Mouse (Mus musculus): ENCODE data around the gene Rgs12. TPM values are rescaled to one million over a fixed set of nuclear protein-coding genes. Genes with fewer than 3 reads are reported as not detected.

Gene Rgs12
- polyA plus RNA-seq, 1 experiment from 2014 or later: 30.1 TPM

GRCm38 (mm10) chr5:34915801-34916200, 33.4 kb upstream of the Rgs12 start:
- ATAC-seq: peak; percentile 61
- no peak overlapping the region for H3K4me2 ChIP-seq

GRCm38 (mm10) chr5:34917234-34917655, 32.0 kb upstream of the Rgs12 start:
- H3K36me3 ChIP-seq: peaks cover 8% of the 10 kb centered on the region
- H3K27ac ChIP-seq: peak overlapping the region; percentile 60
- H3K4me1 ChIP-seq: peaks cover 53% of the 10 kb centered on the region
- H3K27me3 ChIP-seq (replicated peaks): no peaks in the 10 kb centered on the region
- H3K4me3 ChIP-seq: no peak overlapping the region
- no peak overlapping the region for H3K9ac ChIP-seq
- H3K4me2 ChIP-seq: no peak overlapping the region
- no peak for ATAC-seq
- H3K9me3 ChIP-seq (replicated peaks): no peaks in the 10 kb centered on the region
- WGBS (ENCODE audit: insufficient replicate concordance): 88% methylated on average over 10 of the region's 10 CpGs

More at GRCm38 (mm10) chr5:34915801-34916200, 33.4 kb upstream of the Rgs12 start:
- peaks cover 68% of the 10 kb centered on the region for H3K4me1 ChIP-seq
- H3K27ac ChIP-seq: peak overlapping the region; percentile 60
- peaks cover 11% of the 10 kb centered on the region for H3K36me3 ChIP-seq
- WGBS (ENCODE audit: insufficient replicate concordance): 3% methylated on average over 1 of the region's 1 CpGs
- no peak overlapping the region for H3K4me3 ChIP-seq
- H3K9me3 ChIP-seq (replicated peaks): no peaks in the 10 kb centered on the region
- H3K9ac ChIP-seq: no peak overlapping the region
- no peaks in the 10 kb centered on the region for H3K27me3 ChIP-seq (replicated peaks)

GRCm38 (mm10) chr5:34918785-34919184, 30.5 kb upstream of the Rgs12 start:
- peaks cover 16% of the 10 kb centered on the region for H3K36me3 ChIP-seq
- H3K4me3 ChIP-seq: no peak overlapping the region
- peaks cover 67% of the 10 kb centered on the region for H3K4me1 ChIP-seq
- no peaks in the 10 kb centered on the region for H3K9me3 ChIP-seq (replicated peaks)
- ATAC-seq: peak; percentile 84
- peak overlapping the region; percentile 47 for H3K9ac ChIP-seq
- H3K27ac ChIP-seq: peak overlapping the region; percentile 79
- peak overlapping the region; percentile 21 for H3K4me2 ChIP-seq
- WGBS (ENCODE audit: insufficient replicate concordance): 24% methylated on average over 3 of the region's 3 CpGs
- no peaks in the 10 kb centered on the region for H3K27me3 ChIP-seq (replicated peaks)

DNA sequence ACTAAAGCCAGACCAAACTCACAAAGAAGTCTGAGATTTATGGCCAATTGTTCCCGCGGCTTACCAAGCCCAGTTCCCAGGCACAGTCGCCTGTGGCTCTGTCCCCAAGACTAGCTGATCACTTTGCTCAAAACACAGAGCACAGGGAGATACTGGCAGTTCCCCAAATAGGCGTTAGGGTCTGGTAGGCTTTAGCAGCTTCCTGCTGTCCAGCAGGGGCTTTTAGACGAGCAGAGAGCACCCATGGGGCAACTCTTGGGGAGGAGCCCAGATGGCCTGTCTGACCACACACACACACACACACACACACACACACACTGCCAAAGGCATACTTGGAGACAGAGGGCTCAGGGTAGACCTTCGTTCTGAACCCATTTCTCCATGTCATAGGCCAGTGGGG, 26.7 kb upstream of the Rgs12 start:
- Histone ChIP-seq H3K9me3 (replicated peaks) (no peaks in the 10 kb centered on the region), H3K4me1 (peaks cover 61% of the 10 kb centered on the region), H3K4me3 (no peak overlapping the region), H3K36me3 (peaks cover 33% of the 10 kb centered on the region), H3K27me3 (replicated peaks) (no peaks in the 10 kb centered on the region), H3K9ac (no peak overlapping the region), H3K27ac (peak overlapping the region; percentile 90; the same call in 1 of the 2 replicates), H3K4me2 (no peak overlapping the region)
- ATAC-seq: no peak
- 66% methylated on average over 6 of the region's 6 CpGs for WGBS (ENCODE audit: insufficient replicate concordance)

DNA sequence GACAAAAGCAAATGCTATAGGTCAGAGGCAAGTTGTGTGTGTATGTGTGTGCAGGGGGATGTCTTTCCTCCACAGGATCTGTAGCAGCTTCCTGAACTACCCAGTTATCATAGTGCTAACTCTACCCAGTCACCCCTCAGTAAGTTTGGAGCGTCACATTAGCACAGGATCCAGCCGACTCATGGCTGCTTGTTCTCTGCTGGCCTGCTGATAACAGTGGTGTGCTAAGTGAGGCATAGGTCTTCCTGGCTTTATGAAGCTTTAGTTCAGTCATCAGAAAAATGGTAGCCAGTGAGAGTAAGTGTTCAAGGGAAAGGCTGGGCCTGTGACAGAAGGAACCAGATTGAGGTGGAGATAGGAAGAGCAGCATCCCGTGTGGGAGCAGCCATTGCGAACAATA, 25.3 kb upstream of the Rgs12 start:
- ATAC-seq: peak; percentile 93
- no peaks in the 10 kb centered on the region for H3K9me3 ChIP-seq (replicated peaks)
- peak overlapping the region; percentile 40 for H3K9ac ChIP-seq
- 37% methylated on average over 4 of the region's 4 CpGs for WGBS (ENCODE audit: insufficient replicate concordance)
- H3K36me3 ChIP-seq: peaks cover 33% of the 10 kb centered on the region
- H3K4me3 ChIP-seq: no peak overlapping the region
- H3K27me3 ChIP-seq (replicated peaks): no peaks in the 10 kb centered on the region
- H3K27ac ChIP-seq: peak overlapping the region; percentile 90
- H3K4me1 ChIP-seq: peaks cover 52% of the 10 kb centered on the region
- peak overlapping the region; percentile 38 for H3K4me2 ChIP-seq

DNA sequence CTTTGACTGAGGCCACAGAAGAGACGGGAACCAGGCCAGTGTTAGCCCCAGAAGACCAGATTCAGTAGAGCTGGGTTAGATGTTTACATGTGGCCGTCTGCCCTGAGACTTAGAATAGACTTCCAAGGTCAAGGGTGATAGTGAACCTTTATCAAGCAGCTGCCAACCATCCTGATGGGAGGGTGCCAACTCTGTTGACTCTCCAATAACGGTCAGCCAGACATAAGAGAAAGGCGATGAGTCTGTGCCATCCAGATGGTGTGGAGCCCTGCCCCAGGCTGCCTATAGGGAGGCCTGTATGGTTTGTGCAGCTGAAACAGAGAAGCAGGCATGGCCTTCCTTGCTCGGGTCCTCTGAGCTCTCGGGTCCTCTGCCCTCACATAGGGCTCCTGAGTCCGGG, 24.7 kb upstream of the Rgs12 start:
- Histone ChIP-seq H3K36me3 (peaks cover 33% of the 10 kb centered on the region), H3K4me2 (peak overlapping the region; percentile 38), H3K27ac (peak overlapping the region; percentile 90), H3K4me3 (no peak overlapping the region), H3K9me3 (replicated peaks) (no peaks in the 10 kb centered on the region), H3K9ac (peak overlapping the region; percentile 40), H3K27me3 (replicated peaks) (no peaks in the 10 kb centered on the region), H3K4me1 (peaks cover 52% of the 10 kb centered on the region)
- peak; percentile 70 for ATAC-seq
- WGBS (ENCODE audit: insufficient replicate concordance): 73% methylated on average over 7 of the region's 7 CpGs

DNA sequence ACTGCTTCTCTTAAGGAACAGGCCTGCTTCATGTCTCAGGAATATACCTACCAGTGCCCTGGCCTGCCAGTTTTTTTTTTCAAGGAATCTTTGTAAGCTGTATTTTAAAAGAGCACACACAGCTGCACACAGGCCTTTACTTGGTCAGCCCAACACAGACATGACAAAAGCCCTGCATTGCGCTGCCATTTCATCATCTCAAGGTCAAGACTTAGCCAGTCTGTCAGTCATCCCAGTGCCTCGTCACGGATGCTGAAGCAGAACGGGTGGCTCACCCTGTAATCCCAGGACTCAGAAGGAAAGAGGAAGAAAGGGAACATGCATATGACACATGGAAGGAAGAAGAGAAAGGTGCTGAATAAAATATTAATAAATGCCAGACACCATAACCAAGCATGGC, 21.6 kb upstream of the Rgs12 start:
- H3K4me3 ChIP-seq: no peak overlapping the region
- H3K4me1 ChIP-seq: peaks cover 69% of the 10 kb centered on the region
- no peak overlapping the region for H3K4me2 ChIP-seq
- H3K27ac ChIP-seq: no peak overlapping the region; the same call in 1 of the 2 replicates
- 84% methylated on average over 4 of the region's 4 CpGs for WGBS (ENCODE audit: insufficient replicate concordance)
- no peak for ATAC-seq
- H3K36me3 ChIP-seq: peaks cover 25% of the 10 kb centered on the region
- H3K27me3 ChIP-seq (replicated peaks): no peaks in the 10 kb centered on the region
- no peaks in the 10 kb centered on the region for H3K9me3 ChIP-seq (replicated peaks)
- H3K9ac ChIP-seq: no peak overlapping the region

DNA sequence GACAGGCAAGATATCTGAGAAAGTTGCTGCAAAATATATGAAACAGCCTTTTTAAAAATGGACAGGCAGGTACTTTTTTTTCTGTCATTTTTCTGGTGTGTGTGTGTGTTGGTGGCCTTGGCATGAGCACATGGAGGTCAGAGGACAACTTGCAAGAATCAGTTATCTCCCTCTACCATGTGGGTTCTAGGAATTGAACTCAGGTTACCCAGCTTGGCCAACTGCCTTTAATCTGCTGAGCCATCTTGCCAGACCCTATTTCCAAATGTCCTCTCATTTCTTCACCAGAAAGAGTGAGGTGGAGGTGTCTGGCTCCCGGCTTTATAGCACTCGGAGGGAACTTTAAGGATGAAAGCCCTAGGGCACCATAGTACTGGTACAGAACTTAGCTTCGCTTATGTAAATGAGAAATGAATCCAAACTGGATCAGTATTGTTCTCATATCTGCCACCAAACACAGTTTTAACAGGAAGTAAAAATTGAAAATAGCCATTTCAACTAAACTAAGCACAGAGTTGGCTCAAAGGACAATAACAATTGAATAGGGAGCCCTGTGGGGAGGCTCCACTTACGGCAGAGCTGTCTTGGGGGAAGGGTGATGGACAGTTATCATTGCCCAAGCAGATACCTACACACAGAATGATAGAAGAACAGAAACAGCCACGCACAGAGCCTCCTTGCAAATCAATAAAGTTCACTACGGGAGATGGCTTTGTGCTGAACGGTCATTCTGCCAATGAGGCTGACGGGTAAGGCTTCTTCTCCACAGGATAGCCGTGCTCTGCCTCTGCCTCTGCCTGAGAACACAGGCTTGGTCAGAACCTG, 18.9 kb upstream of the Rgs12 start:
- Histone ChIP-seq H3K27ac (peak overlapping the region; percentile 89), H3K4me1 (peaks cover 42% of the 10 kb centered on the region), H3K36me3 (peaks cover 7% of the 10 kb centered on the region; the same call in 1 of the 2 replicates), H3K4me2 (peak overlapping the region; percentile 54), H3K9ac (peak overlapping the region; percentile 52), H3K9me3 (replicated peaks) (no peaks in the 10 kb centered on the region), H3K27me3 (replicated peaks) (no peaks in the 10 kb centered on the region), H3K4me3 (no peak overlapping the region)
- ATAC-seq: peak; percentile 89
- 35% methylated on average over 9 of the region's 9 CpGs for WGBS (ENCODE audit: insufficient replicate concordance)

GRCm38 (mm10) chr5:34931091-34931490, 18.2 kb upstream of the Rgs12 start:
- WGBS (ENCODE audit: insufficient replicate concordance): 64% methylated on average over 2 of the region's 2 CpGs

GRCm38 (mm10) chr5:34931516-34932457, 17.5 kb upstream of the Rgs12 start:
- Histone ChIP-seq H3K36me3 (no peaks in the 10 kb centered on the region), H3K9ac (no peak overlapping the region), H3K27me3 (replicated peaks) (0 out of 2 replicates have a peak, but pooled peaks cover 3% of the 10 kb centered on the region), H3K27ac (peak overlapping the region; percentile 89), H3K4me2 (no peak overlapping the region), H3K9me3 (replicated peaks) (no peaks in the 10 kb centered on the region), H3K4me3 (no peak overlapping the region), H3K4me1 (peaks cover 47% of the 10 kb centered on the region)
- peak; percentile 45; the same call in 1 of the 2 replicates for ATAC-seq
- WGBS (ENCODE audit: insufficient replicate concordance): 58% methylated on average over 11 of the region's 11 CpGs

More at GRCm38 (mm10) chr5:34931091-34931490, 18.2 kb upstream of the Rgs12 start:
- H3K9me3 ChIP-seq (replicated peaks): no peaks in the 10 kb centered on the region
- no peak overlapping the region for H3K4me3 ChIP-seq
- ATAC-seq: no peak; the same call in 1 of the 2 replicates
- 0 out of 2 replicates have a peak, but pooled peaks cover 3% of the 10 kb centered on the region for H3K27me3 ChIP-seq (replicated peaks)
- H3K4me1 ChIP-seq: peaks cover 47% of the 10 kb centered on the region
- peak overlapping the region; percentile 54 for H3K4me2 ChIP-seq
- peak overlapping the region; percentile 52 for H3K9ac ChIP-seq
- peak overlapping the region; percentile 89 for H3K27ac ChIP-seq
- 0 out of 2 replicates have a peak, but pooled peaks cover 1% of the 10 kb centered on the region for H3K36me3 ChIP-seq

- peaks cover 50% of the 10 kb centered on the region for H3K4me1 ChIP-seq
- no peaks in the 10 kb centered on the region for H3K9me3 ChIP-seq (replicated peaks)
- H3K27me3 ChIP-seq (replicated peaks): 0 out of 2 replicates have a peak, but pooled peaks cover 3% of the 10 kb centered on the region
- no peak overlapping the region for H3K4me2 ChIP-seq
- no peak overlapping the region for H3K4me3 ChIP-seq
- no peak overlapping the region for H3K9ac ChIP-seq
- peak overlapping the region; percentile 89 for H3K27ac ChIP-seq
- WGBS (ENCODE audit: insufficient replicate concordance): 62% methylated on average over 4 of the region's 4 CpGs
- ATAC-seq: no peak
- H3K36me3 ChIP-seq: no peaks in the 10 kb centered on the region
These were observed 16.8 kb upstream of the Rgs12 start for GRCm38 (mm10) chr5:34932458-34932806.

Measured in liver, embryonic 12.5 days (tissue).